Mouse (Mus musculus): ENCODE data around the gene Naglu. TPM values are rescaled to one million over a fixed set of nuclear protein-coding genes. Genes with fewer than 3 reads are reported as not detected.

The Naglu gene
- polyA plus RNA-seq (2012; rRNA removed), result 19.1 and 22.4 TPM in 2 replicates

GRCm38 (mm10) chr11:101069391-101070188 lies at the start of gene Naglu:
Naglu (plus strand) TSS chr11:101070012.

GRCm38 (mm10) chr11:101078121-101078520 lies 8.3 kb downstream of the Naglu start, which contains the start of gene Hsd17b1:
Hsd17b1 (plus strand) TSS chr11:101078411.

GRCm38 (mm10) chr11:101082208-101083082 lies 12.6 kb downstream of the Naglu start, which contains the start of gene Coasy:
Coasy (plus strand) TSS chr11:101082565.

GRCm38 (mm10) chr11:101086756-101087681 lies 17.2 kb downstream of the Naglu start, which contains the start of gene Mlx:
Mlx (plus strand) TSS chr11:101087277.

GRCm38 (mm10) chr11:101095314-101096024 lies 25.7 kb downstream of the Naglu start, which contains the start of gene Psmc3ip:
Psmc3ip (minus strand) TSS chr11:101095436.

GRCm38 (mm10) chr11:101119761-101120544 lies 50.1 kb downstream of the Naglu start, which contains the start of the genes Retreg3 and Tubg1:
Retreg3 (minus strand) TSS chr11:101119893.
Tubg1 (plus strand) TSS chr11:101119938.

Other genes starting within 250 kb of the Naglu start
- gene Stat5b, start 219.3 kb upstream of the Naglu start, polyA plus RNA-seq (2012; rRNA removed), result 7.1 and 7.4 TPM in 2 replicates
- gene Stat5a, start 210.7 kb upstream of the Naglu start, polyA plus RNA-seq (2012; rRNA removed), result 12.2 and 12.6 TPM in 2 replicates
- 31.8 and 35.5 TPM in 2 replicates for gene Stat3, start 130.5 kb upstream of the Naglu start, polyA plus RNA-seq (2012; rRNA removed)
- gene Cavin1, start 99.1 kb upstream of the Naglu start, polyA plus RNA-seq (2012; rRNA removed), result 51.6 and 78.4 TPM in 2 replicates
- gene Atp6v0a1, start 60.6 kb upstream of the Naglu start, polyA plus RNA-seq (2012; rRNA removed), result 46.3 and 53.1 TPM in 2 replicates
- gene Hsd17b1, start 8.4 kb downstream of the Naglu start, polyA plus RNA-seq (2012; rRNA removed), result 0.17 and 0.28 TPM in 2 replicates
- 21.0 and 26.1 TPM in 2 replicates for gene Coasy, start 12.6 kb downstream of the Naglu start, polyA plus RNA-seq (2012; rRNA removed)
- gene Mlx, start 17.3 kb downstream of the Naglu start, polyA plus RNA-seq (2012; rRNA removed), result 30.3 and 32.5 TPM in 2 replicates
- 0.12 and 0.17 TPM in 2 replicates for gene Psmc3ip, start 25.4 kb downstream of the Naglu start, polyA plus RNA-seq (2012; rRNA removed)
- gene Retreg3, start 49.9 kb downstream of the Naglu start, polyA plus RNA-seq (2012; rRNA removed), result 22.6 and 22.7 TPM in 2 replicates
- gene Tubg1, start 49.9 kb downstream of the Naglu start, polyA plus RNA-seq (2012; rRNA removed), result 8.8 and 9.5 TPM in 2 replicates
- gene Tubg2, start 85.9 kb downstream of the Naglu start, polyA plus RNA-seq (2012; rRNA removed), result 2.2 and 2.7 TPM in 2 replicates
- gene Cntnap1, start 100.5 kb downstream of the Naglu start, polyA plus RNA-seq (2012; rRNA removed), result 2.1 and 3.0 TPM in 2 replicates
- 48.6 and 67.7 TPM in 2 replicates for gene Plekhh3, start 101.3 kb downstream of the Naglu start, polyA plus RNA-seq (2012; rRNA removed)
- 0.55 TPM in 1 of 2 replicates, not detected in the other for gene Ccr10, start 105.4 kb downstream of the Naglu start, polyA plus RNA-seq (2012; rRNA removed)
- gene Ezh1, start 156.5 kb downstream of the Naglu start, polyA plus RNA-seq (2012; rRNA removed), result 9.5 and 10.8 TPM in 2 replicates
- gene Ramp2, start 176.0 kb downstream of the Naglu start, polyA plus RNA-seq (2012; rRNA removed), result 28.0 and 40.4 TPM in 2 replicates
- 72.1 and 77.8 TPM in 2 replicates for gene Vps25, start 183.7 kb downstream of the Naglu start, polyA plus RNA-seq (2012; rRNA removed)
- 11.2 TPM in 2 replicates for gene Wnk4, start 190.6 kb downstream of the Naglu start, polyA plus RNA-seq (2012; rRNA removed)
- 0.04 and 0.05 TPM in 2 replicates for gene Cntd1, start 209.0 kb downstream of the Naglu start, polyA plus RNA-seq (2012; rRNA removed)
- gene Coa3, start 209.1 kb downstream of the Naglu start, polyA plus RNA-seq (2012; rRNA removed), result 322 and 371 TPM in 2 replicates
- gene Becn1, start 232.3 kb downstream of the Naglu start, polyA plus RNA-seq (2012; rRNA removed), result 45.6 and 56.4 TPM in 2 replicates
- gene Psme3, start 246.2 kb downstream of the Naglu start, polyA plus RNA-seq (2012; rRNA removed), result 15.1 and 19.9 TPM in 2 replicates

All from stomach, adult 2 months (tissue).